Mouse (Mus musculus): ENCODE data around the gene Acr. TPM values are rescaled to one million over a fixed set of nuclear protein-coding genes. Genes with fewer than 3 reads are reported as not detected.

Gene Acr
- polyA plus RNA-seq, 1 experiment: 3.2 TPM

DNA sequence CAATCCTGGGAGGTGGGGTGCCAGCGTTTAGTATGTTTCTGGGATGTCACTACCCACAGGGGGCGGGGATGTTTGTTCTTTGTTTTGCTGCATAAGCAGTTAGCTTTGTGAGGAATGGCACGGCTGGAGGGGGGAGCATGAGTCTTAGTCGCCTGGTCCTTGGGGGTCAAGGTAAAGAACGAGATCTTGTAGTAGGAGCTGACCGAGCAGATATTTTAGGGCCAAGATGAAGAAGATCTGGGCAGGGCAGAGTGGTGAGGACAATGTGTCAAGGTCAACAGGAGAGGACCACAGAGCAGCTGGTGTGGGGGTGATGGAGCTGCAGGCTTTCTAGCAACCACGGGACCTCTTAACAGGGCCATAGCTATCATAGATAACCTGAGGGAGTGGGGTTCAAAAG lies 40.7 kb upstream of the Acr start:
- TF ChIP-seq POLR2A (IDR thresholded peaks at IDR 0.05; ENCODE audit: extremely low read depth, insufficient read depth, low read length) (no peak), CTCF (IDR thresholded peaks at IDR 0.05; ENCODE audit: extremely low read depth, insufficient read depth, low read length) (no peak)
- Histone ChIP-seq H3K27ac (ENCODE audit: insufficient read depth, low read length) (no peak overlapping the region), H3K4me3 (ENCODE audit: insufficient read depth, low read length) (no peak overlapping the region), H3K4me1 (ENCODE audit: control insufficient read depth, insufficient read depth, low read length) (peaks cover 8% of the 10 kb centered on the region)

DNA sequence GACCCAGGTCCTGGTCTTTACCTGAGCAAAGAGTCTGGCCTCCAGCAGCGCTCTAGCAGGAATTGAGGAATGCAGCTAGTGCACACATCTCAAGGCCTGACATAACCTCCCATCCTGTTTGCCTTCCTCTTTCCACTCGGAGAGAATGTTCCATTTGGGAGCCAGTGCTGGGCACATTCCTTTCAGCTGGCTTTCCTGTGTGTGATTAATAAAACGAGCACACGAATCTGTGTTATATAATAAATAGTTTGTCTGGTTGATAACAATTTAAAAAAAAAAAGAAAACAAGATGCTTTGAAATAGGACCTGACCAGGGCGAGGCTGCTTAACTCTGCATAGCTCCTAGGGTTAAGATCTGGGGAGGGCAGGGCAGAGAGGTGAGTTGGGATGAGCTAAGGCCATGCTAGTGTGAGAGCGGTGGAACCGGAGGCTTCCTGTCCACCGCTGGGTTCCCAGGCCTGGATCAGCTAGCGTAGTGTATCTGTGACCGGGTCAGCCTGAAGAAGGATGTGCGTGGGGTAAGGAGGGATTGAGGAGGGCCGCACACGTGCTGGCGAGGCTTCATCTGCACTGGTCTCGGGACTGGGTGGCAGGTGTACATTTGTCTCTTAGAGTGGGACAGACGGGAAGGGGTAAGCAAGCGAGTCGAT lies 39.8 kb upstream of the Acr start:
- Histone ChIP-seq H3K27ac (ENCODE audit: insufficient read depth, low read length) (no peak overlapping the region), H3K4me1 (ENCODE audit: control insufficient read depth, insufficient read depth, low read length) (peaks cover 8% of the 10 kb centered on the region), H3K4me3 (ENCODE audit: insufficient read depth, low read length) (no peak overlapping the region)
- TF ChIP-seq POLR2A (IDR thresholded peaks at IDR 0.05; ENCODE audit: extremely low read depth, insufficient read depth, low read length) (no peak), CTCF (IDR thresholded peaks at IDR 0.05; ENCODE audit: extremely low read depth, insufficient read depth, low read length) (no peak)

DNA sequence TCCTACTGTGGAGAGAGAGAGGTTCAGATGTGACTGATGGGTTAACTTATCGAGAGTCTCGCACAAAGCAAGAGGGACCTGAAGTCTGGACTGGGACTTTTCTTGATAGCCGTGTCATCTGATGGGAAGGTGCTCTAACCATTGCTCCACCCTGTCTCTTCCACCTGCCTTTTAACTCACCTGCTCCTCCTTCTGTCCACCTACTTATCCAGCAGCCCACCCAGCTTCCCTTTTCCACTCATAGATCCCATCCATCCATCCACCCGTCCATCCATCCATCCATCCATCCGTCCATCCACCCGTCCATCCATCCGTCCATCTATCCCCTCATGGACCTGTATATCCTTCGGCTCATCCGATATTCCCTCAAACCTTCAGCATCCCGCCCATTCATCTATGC lies 39.2 kb upstream of the Acr start:
- Histone ChIP-seq H3K4me1 (ENCODE audit: control insufficient read depth, insufficient read depth, low read length) (peaks cover 8% of the 10 kb centered on the region), H3K27ac (ENCODE audit: insufficient read depth, low read length) (no peak overlapping the region), H3K4me3 (ENCODE audit: insufficient read depth, low read length) (no peak overlapping the region)
- no peak for TF ChIP-seq POLR2A (IDR thresholded peaks at IDR 0.05; ENCODE audit: extremely low read depth, insufficient read depth, low read length)
- no peak for TF ChIP-seq CTCF (IDR thresholded peaks at IDR 0.05; ENCODE audit: extremely low read depth, insufficient read depth, low read length)

DNA sequence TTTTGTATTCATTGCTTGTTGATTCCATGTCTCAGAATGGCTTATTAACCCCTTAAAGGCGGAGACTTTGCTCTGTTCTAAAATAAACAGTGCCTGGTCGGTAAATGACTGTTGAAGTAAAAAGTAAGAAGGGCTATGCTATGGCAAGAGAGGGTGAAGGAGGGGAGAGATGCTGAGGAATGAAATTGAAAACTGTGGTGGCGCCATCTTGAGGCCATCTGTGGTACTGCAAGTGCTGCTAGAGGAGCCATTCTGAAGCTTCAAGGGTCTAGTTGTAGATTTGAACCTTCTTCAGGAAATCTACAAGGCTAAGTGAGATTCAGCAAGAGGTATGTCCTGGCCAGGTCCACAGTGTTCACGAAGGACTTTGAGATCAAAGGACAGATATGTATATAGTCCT lies 37.8 kb upstream of the Acr start:
- no peak overlapping the region for H3K27ac ChIP-seq (ENCODE audit: insufficient read depth, low read length)
- no peak overlapping the region for H3K4me3 ChIP-seq (ENCODE audit: insufficient read depth, low read length)
- peaks cover 8% of the 10 kb centered on the region for H3K4me1 ChIP-seq (ENCODE audit: control insufficient read depth, insufficient read depth, low read length)
- TF ChIP-seq CTCF (IDR thresholded peaks at IDR 0.05; ENCODE audit: extremely low read depth, insufficient read depth, low read length): peak; percentile 89
- no peak for TF ChIP-seq POLR2A (IDR thresholded peaks at IDR 0.05; ENCODE audit: extremely low read depth, insufficient read depth, low read length)

DNA sequence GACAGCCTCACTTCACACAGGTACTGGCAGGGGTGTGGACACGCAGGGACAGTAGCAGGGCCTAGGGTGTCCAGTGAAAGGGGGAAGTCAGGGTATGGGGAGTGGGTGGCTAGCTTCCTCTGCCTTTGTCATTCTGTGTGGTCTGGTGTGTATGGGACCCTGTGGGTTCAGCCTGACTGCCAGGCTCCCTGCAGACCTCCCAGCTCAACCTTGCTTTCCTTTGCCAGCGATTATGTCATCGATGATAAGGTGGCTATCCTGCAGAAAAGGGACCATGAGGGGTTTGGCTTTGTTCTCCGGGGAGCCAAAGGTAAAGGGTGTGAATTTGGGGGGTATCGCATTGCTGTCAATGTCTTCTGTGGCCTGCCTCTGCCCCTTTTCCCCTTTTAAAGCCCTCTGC lies 36.7 kb upstream of the Acr start:
- Histone ChIP-seq H3K4me3 (ENCODE audit: insufficient read depth, low read length) (no peak overlapping the region), H3K27ac (ENCODE audit: insufficient read depth, low read length) (no peak overlapping the region), H3K4me1 (ENCODE audit: control insufficient read depth, insufficient read depth, low read length) (peaks cover 9% of the 10 kb centered on the region)
- TF ChIP-seq POLR2A (IDR thresholded peaks at IDR 0.05; ENCODE audit: extremely low read depth, insufficient read depth, low read length) (no peak), CTCF (IDR thresholded peaks at IDR 0.05; ENCODE audit: extremely low read depth, insufficient read depth, low read length) (no peak)

DNA sequence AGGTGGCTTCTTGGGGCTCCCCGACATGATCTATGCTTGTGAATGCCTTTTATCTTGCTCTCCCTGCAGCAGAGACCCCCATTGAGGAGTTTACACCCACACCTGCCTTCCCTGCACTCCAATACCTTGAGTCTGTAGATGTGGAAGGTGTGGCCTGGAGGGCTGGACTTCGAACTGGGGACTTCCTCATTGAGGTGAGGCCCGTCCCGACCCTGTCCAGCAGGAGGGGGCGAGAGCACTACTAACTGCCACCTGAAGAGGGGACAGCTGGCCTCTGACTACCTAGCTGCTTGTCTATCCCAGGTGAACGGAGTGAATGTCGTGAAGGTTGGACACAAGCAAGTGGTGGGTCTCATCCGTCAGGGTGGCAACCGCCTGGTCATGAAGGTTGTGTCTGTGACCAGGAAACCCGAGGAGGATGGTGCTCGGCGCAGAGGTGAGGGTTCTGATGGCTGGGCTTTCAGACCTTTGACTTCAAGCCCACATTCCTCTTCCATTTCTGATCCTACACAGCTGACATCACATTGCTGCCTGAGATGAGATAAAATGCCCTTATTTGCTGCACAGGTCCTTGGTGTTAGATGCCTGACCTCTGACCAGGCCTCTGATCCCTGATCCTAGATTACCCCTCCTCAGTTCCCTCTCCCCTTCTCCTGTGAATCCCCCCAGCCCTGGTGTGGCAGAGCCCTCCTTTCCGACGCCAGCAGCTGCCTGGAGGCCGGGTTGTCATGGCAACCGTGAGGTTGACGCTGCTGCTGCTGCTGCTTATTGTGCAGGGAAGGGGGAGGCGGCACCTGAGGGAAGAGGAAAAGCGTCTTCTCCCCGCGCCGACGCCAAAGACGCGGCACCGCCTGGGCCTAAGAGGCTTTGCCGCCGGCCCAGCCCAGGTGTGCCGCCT lies 35.9 kb upstream of the Acr start:
- TF ChIP-seq CTCF (IDR thresholded peaks at IDR 0.05; ENCODE audit: extremely low read depth, insufficient read depth, low read length) (no peak), POLR2A (IDR thresholded peaks at IDR 0.05; ENCODE audit: extremely low read depth, insufficient read depth, low read length) (peak; percentile 68; the same call in 1 of the 2 replicates)
- Histone ChIP-seq H3K27ac (ENCODE audit: insufficient read depth, low read length) (peak overlapping the region; percentile 94), H3K4me1 (ENCODE audit: control insufficient read depth, insufficient read depth, low read length) (peaks cover 9% of the 10 kb centered on the region), H3K4me3 (ENCODE audit: insufficient read depth, low read length) (peak overlapping the region; percentile 51)

DNA sequence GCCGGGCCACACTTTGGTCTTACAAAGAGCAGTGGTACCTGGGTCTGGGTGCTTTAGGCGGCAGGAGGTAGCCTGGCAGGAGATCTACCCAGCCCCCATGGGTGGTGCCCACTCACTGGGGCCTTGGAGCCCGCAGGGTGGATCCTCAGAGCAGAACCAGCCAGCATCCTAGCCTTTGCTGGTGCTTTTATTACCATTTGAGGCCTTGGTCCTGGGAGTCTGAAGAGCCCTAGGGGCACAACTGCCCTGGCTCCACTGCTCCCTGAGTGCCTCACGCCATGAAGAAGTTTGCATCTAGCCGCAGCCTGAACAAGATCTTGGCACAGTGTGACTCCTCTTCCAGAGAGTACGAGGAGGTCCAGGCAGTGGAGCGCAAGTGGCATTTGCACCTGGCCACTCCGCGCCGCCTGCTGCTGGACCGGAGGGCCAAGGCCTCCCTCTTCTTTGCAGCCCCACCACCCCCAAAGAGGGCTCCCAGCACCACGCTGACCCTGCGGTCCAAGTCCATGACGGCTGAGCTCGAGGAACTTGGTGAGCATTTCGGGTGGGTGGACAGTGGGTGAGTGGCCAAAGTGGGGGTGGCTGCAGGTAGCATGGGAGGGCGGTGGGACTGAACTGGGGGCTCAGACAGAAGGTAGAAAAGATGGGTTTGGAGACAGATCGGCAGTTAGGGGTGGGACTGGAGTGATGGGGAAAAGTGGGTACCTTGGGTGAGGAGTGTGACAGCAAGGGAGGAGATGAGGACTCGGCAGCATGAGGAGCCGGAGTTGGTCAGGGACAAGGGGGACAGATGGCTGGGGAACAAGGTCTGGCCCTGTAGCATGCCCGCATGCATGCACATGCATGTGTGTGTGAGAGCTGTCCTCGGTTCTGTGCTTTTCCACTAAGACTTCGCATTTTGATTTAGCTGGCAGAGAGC lies 34.9 kb upstream of the Acr start:
- Histone ChIP-seq H3K4me3 (ENCODE audit: insufficient read depth, low read length) (peak overlapping the region; percentile 51), H3K4me1 (ENCODE audit: control insufficient read depth, insufficient read depth, low read length) (peaks cover 9% of the 10 kb centered on the region), H3K27ac (ENCODE audit: insufficient read depth, low read length) (peak overlapping the region; percentile 90)
- TF ChIP-seq POLR2A (IDR thresholded peaks at IDR 0.05; ENCODE audit: extremely low read depth, insufficient read depth, low read length) (no peak), CTCF (IDR thresholded peaks at IDR 0.05; ENCODE audit: extremely low read depth, insufficient read depth, low read length) (no peak)

DNA sequence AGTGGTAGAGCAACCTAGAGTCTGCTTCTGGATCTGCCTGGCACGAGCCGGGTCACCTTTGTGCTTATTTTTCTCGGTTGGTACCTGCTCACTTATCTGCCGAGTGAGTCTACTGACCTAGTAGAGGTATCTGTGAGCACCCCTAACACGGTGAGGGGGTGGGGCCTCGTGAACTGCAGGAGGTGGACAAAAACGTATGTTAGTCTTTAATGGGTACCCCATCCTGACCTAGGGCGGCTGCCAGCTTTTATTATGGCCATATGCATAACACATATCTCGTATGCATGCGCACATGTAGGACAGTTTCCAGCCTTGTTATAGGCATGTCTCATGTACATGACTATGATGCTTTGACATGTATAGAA lies 34.3 kb upstream of the Acr start:
- Histone ChIP-seq H3K4me3 (ENCODE audit: insufficient read depth, low read length) (peak overlapping the region; percentile 51), H3K27ac (ENCODE audit: insufficient read depth, low read length) (no peak overlapping the region), H3K4me1 (ENCODE audit: control insufficient read depth, insufficient read depth, low read length) (peaks cover 9% of the 10 kb centered on the region)
- TF ChIP-seq CTCF (IDR thresholded peaks at IDR 0.05; ENCODE audit: extremely low read depth, insufficient read depth, low read length) (no peak), POLR2A (IDR thresholded peaks at IDR 0.05; ENCODE audit: extremely low read depth, insufficient read depth, low read length) (no peak)

DNA sequence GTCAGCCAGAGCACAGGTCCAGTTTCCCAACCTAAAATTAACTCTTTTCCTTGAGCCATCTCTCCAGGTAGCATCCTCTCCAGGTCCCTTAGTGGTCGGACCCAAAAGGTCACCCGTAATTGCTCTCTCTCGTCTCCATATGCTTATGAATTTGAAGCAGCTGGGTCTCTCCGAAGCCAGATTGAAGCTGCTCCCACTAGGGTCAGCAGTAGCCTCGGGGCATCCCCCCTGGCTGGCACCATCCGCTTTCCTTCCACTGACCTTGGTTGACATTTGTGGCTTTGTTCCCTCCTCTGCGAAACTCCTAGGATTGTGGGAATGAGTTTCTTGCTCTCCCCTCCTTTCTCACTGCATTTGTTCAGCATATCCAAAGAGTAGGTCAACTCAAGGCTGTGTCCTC lies 24.0 kb upstream of the Acr start:
- Histone ChIP-seq H3K4me1 (ENCODE audit: control insufficient read depth, insufficient read depth, low read length) (peaks cover 2% of the 10 kb centered on the region; the same call in 1 of the 2 replicates), H3K4me3 (ENCODE audit: insufficient read depth, low read length) (no peak overlapping the region), H3K27ac (ENCODE audit: insufficient read depth, low read length) (no peak overlapping the region)
- TF ChIP-seq POLR2A (IDR thresholded peaks at IDR 0.05; ENCODE audit: extremely low read depth, insufficient read depth, low read length) (no peak), CTCF (IDR thresholded peaks at IDR 0.05; ENCODE audit: extremely low read depth, insufficient read depth, low read length) (no peak)

Measured in cortical plate, adult 2 months (tissue).